Mouse (Mus musculus) brain, embryonic 18.5 days (tissue): Measurements from ENCODE around the gene Lztr1.
A peak's percentile ranks its signal among the peaks of the same experiment; 100 is the strongest.
"Not testable (repeated sequence)": the region's sequence is repeated elsewhere in the genome, so short reads cannot be mapped to it uniquely, and the experiment has no call there.

Source experiments
- DNase-seq: peaks from one replicate; pipeline ENCODE4 v3.0.0-alpha.2; 2012; ENCODE audit warnings: low read depth, low spot score

Gene Lztr1

GRCm38 (mm10) chr16:17507018-17507552, 1.4 kb upstream of the Lztr1 start:
- no peak for DNase-seq

GRCm38 (mm10) chr16:17508031-17508430, 457 bp upstream of the Lztr1 start:
- not testable (repeated sequence) for DNase-seq

GRCm38 (mm10) chr16:17509240-17509597, 731 bp downstream of the Lztr1 start:
- DNase-seq: no peak

GRCm38 (mm10) chr16:17510143-17510542, 1.7 kb downstream of the Lztr1 start:
- no peak for DNase-seq

- no peak for DNase-seq
Measured at GRCm38 (mm10) chr16:17510686-17511085, 2.2 kb downstream of the Lztr1 start.

GRCm38 (mm10) chr16:17511431-17511830, 2.9 kb downstream of the Lztr1 start:
- DNase-seq: no peak

- DNase-seq: no peak
Measured at GRCm38 (mm10) chr16:17518910-17519309, 10.4 kb downstream of the Lztr1 start.

- DNase-seq: no peak
Measured at GRCm38 (mm10) chr16:17524156-17524555, 15.7 kb downstream of the Lztr1 start.

GRCm38 (mm10) chr16:17525524-17525923, 17.0 kb downstream of the Lztr1 start:
- no peak for DNase-seq

- DNase-seq: no peak
Measured at GRCm38 (mm10) chr16:17526223-17526622, 17.7 kb downstream of the Lztr1 start.

- no peak for DNase-seq
Measured at GRCm38 (mm10) chr16:17527606-17528005, 19.1 kb downstream of the Lztr1 start.

GRCm38 (mm10) chr16:17528276-17528675, 19.8 kb downstream of the Lztr1 start:
- DNase-seq: no peak

GRCm38 (mm10) chr16:17529981-17530586, 21.6 kb downstream of the Lztr1 start:
- no peak for DNase-seq

GRCm38 (mm10) chr16:17530640-17531288, 22.3 kb downstream of the Lztr1 start, which contains the start of gene Thap7:
Gene Thap7, minus strand, starts transcription at chr16:17531136.
- DNase-seq: peak; percentile 96

- no peak for DNase-seq
Measured at GRCm38 (mm10) chr16:17532271-17532670, 23.8 kb downstream of the Lztr1 start.

- no peak for DNase-seq
Measured at GRCm38 (mm10) chr16:17532676-17533329, 24.3 kb downstream of the Lztr1 start.

- DNase-seq: no peak
Measured at GRCm38 (mm10) chr16:17536584-17536983, 28.1 kb downstream of the Lztr1 start.

GRCm38 (mm10) chr16:17542632-17543031, 34.1 kb downstream of the Lztr1 start:
- no peak for DNase-seq

GRCm38 (mm10) chr16:17552837-17553236, 44.3 kb downstream of the Lztr1 start:
- DNase-seq: no peak

- DNase-seq: no peak
Measured at GRCm38 (mm10) chr16:17553910-17554685, 45.6 kb downstream of the Lztr1 start.

GRCm38 (mm10) chr16:17554702-17555101, 46.2 kb downstream of the Lztr1 start:
- not testable (repeated sequence) for DNase-seq

- no peak for DNase-seq
Measured at GRCm38 (mm10) chr16:17556180-17556579, 47.7 kb downstream of the Lztr1 start.
